Mouse (Mus musculus): ENCODE measurements around the gene Borcs7.

- TF ChIP-seq CTCF (IDR thresholded peaks at IDR 0.05; ENCODE audit: borderline replicate concordance, insufficient read depth, low read length): no peak
- TF ChIP-seq POLR2A (IDR thresholded peaks at IDR 0.05; ENCODE audit: low read depth, low read length): no peak
Measured at GRCm38 (mm10) chr19:46726142-46726541, 36.4 kb downstream of the Borcs7 start.

All from embryonic fibroblast, embryonic 13.5 days (primary cell).